Mouse (Mus musculus) MEL (cell line): ENCODE results near the gene Tppp3. TPM values are rescaled to one million over a fixed set of nuclear protein-coding genes. Genes with fewer than 3 reads are reported as not detected.
A peak's percentile ranks its signal among the peaks of the same experiment; 100 is the strongest.

Source experiments
- DNase-seq: peaks from one replicate; pipeline ENCODE4 v3.0.0; 2011; ENCODE audit warnings: low read depth, low spot score
- H3K27ac ChIP-seq: 2 replicates; pipeline ENCODE4 v1.5.1; 2012; ENCODE audit warnings: low read depth, mild to moderate bottlenecking, control low read depth, low read length, moderate library complexity; ENCODE audit not compliant: control insufficient read depth
- H3K27me3 ChIP-seq, 2 experiments: fragments of 150-350 bp in 1 of 2; sonication (generic) in 1 of 2; 2 replicates each; pipeline ENCODE4 v1.6.1; 2012; ENCODE audit warnings: low read length in 2 of 2, mild to moderate bottlenecking in 2 of 2, improper control_type of control experiment in 1 of 2, moderate library complexity in 1 of 2; ENCODE audit not compliant: insufficient read depth in 2 of 2, control insufficient read depth in 1 of 2
- H3K36me3 ChIP-seq, 2 experiments: 2 replicates each; pipeline ENCODE4 v1.6.1; 2012 to 2014; ENCODE audit warnings: low read length in 2 of 2, improper control_type of control experiment in 1 of 2, inconsistent platforms in 1 of 2, mild to moderate bottlenecking in 1 of 2; ENCODE audit not compliant: insufficient read depth in 2 of 2, control insufficient read depth in 1 of 2
- H3K4me1 ChIP-seq, 2 experiments: fragments of 150-350 bp in 1 of 2; sonication (generic) in 1 of 2; 2 replicates each; pipeline ENCODE4 v1.6.1; 2012; ENCODE audit warnings: low read length in 2 of 2, improper control_type of control experiment in 1 of 2, mild to moderate bottlenecking in 1 of 2; ENCODE audit not compliant: insufficient read depth in 2 of 2, control insufficient read depth in 1 of 2
- H3K4me3 ChIP-seq, 2 experiments: fragments of 150-350 bp in 1 of 2; sonication (generic) in 1 of 2; 2 replicates each; pipeline ENCODE4 v1.5.1; 2012; ENCODE audit warnings: low read depth in 2 of 2, low read length in 2 of 2, mild to moderate bottlenecking in 2 of 2, moderate library complexity in 2 of 2, control low read depth in 1 of 2, improper control_type of control experiment in 1 of 2; ENCODE audit not compliant: control insufficient read depth in 1 of 2, insufficient read depth in 1 of 2
- H3K79me2 ChIP-seq: 2 replicates; pipeline ENCODE4 v1.6.1; 2012; ENCODE audit warnings: mild to moderate bottlenecking, low read length, moderate library complexity; ENCODE audit not compliant: control insufficient read depth, poor library complexity, insufficient read depth
- H3K9ac ChIP-seq: 2 replicates; pipeline ENCODE4 v1.6.1; 2012; ENCODE audit warnings: low read depth, mild to moderate bottlenecking, control low read depth, low read length, moderate library complexity; ENCODE audit not compliant: control insufficient read depth, poor library complexity, severe bottlenecking
- H3K9me3 ChIP-seq: fragments of 150-350 bp; sonication (generic); replicated peaks from 2 replicates; pipeline ENCODE4 v1.6.1; 2012; ENCODE audit warnings: mild to moderate bottlenecking, low read length, improper control_type of control experiment, moderate library complexity; ENCODE audit not compliant: insufficient read depth
- CHD1 ChIP-seq: IDR thresholded peaks from 2 replicates; pipeline ENCODE4 v1.6.1; 2012; ENCODE audit warnings: low read depth, mild to moderate bottlenecking, inconsistent platforms, low read length, improper control_type of control experiment
- CTCF ChIP-seq, 3 experiments: IDR thresholded peaks in 2 of 3; conservative IDR thresholded peaks in 1 of 3; 2 replicates each; pipeline ENCODE4 v1.5.1; 2011 to 2012; ENCODE audit warnings: low read length in 3 of 3, low read depth in 2 of 3, mild to moderate bottlenecking in 2 of 3, improper control_type of control experiment in 1 of 3, inconsistent platforms in 1 of 3, mixed read lengths in 1 of 3, moderate library complexity in 1 of 3; ENCODE audit not compliant: control insufficient read depth in 1 of 3, insufficient read depth in 1 of 3, poor library complexity in 1 of 3, severe bottlenecking in 1 of 3
- E2F4 ChIP-seq: IDR thresholded peaks from 2 replicates; pipeline ENCODE4 v1.6.1; 2011; ENCODE audit warnings: low read depth, low read length, improper control_type of control experiment, borderline replicate concordance
- GABPA ChIP-seq: IDR thresholded peaks from 2 replicates; pipeline ENCODE4 v1.6.1; 2012; ENCODE audit warnings: low read depth, mild to moderate bottlenecking, inconsistent platforms, low read length, improper control_type of control experiment, moderate library complexity
- HCFC1 ChIP-seq: IDR thresholded peaks from 2 replicates; pipeline ENCODE4 v1.6.1; 2012; ENCODE audit warnings: low read depth, mild to moderate bottlenecking, inconsistent platforms, low read length, improper control_type of control experiment, moderate library complexity
- KAT2A ChIP-seq: conservative IDR thresholded peaks from 2 replicates; pipeline ENCODE4 v1.6.1; 2012; ENCODE audit warnings: low read depth, low read length, improper control_type of control experiment, inconsistent platforms
- MAFK ChIP-seq: IDR thresholded peaks from 2 replicates; pipeline ENCODE4 v1.6.1; 2011; ENCODE audit warnings: low read depth, mild to moderate bottlenecking, low read length, improper control_type of control experiment, borderline replicate concordance
- MYB ChIP-seq: IDR thresholded peaks from 2 replicates; pipeline ENCODE4 v1.6.1; 2011; ENCODE audit warnings: mild to moderate bottlenecking, low read depth, low read length, improper control_type of control experiment
- MYC ChIP-seq: IDR thresholded peaks from 2 replicates; pipeline ENCODE4 v1.6.1; 2011; ENCODE audit warnings: low read depth, mild to moderate bottlenecking, low read length, improper control_type of control experiment, moderate library complexity
- NELFE ChIP-seq: IDR thresholded peaks from 2 replicates; pipeline ENCODE4 v1.6.1; 2011; ENCODE audit warnings: low read depth, low read length, improper control_type of control experiment
- POLR2AphosphoS2 ChIP-seq: IDR thresholded peaks from 2 replicates; pipeline ENCODE4 v1.6.1; 2011; ENCODE audit warnings: low read length, improper control_type of control experiment
- POLR2AphosphoS5 ChIP-seq: IDR thresholded peaks from 2 replicates; pipeline ENCODE4 v1.6.1; 2012; ENCODE audit warnings: low read depth, borderline replicate concordance, mild to moderate bottlenecking, inconsistent platforms, low read length, moderate library complexity, mixed read lengths
- RCOR1 ChIP-seq: IDR thresholded peaks from 2 replicates; pipeline ENCODE4 v1.6.1; 2012; ENCODE audit warnings: low read depth, mild to moderate bottlenecking, inconsistent platforms, low read length, improper control_type of control experiment
- TAL1 ChIP-seq: IDR thresholded peaks from 2 replicates; pipeline ENCODE4 v1.6.1; 2012; ENCODE audit warnings: mild to moderate bottlenecking, inconsistent platforms, low read length, moderate library complexity, mixed read lengths
- TCF12 ChIP-seq: IDR thresholded peaks from 2 replicates; pipeline ENCODE4 v1.6.1; 2014; ENCODE audit warnings: low read depth, mild to moderate bottlenecking, inconsistent platforms, low read length, improper control_type of control experiment, moderate library complexity
- UBTF ChIP-seq: IDR thresholded peaks from 2 replicates; pipeline ENCODE4 v1.6.1; 2012; ENCODE audit warnings: low read depth, mild to moderate bottlenecking, inconsistent platforms, low read length, improper control_type of control experiment, moderate library complexity, borderline replicate concordance; ENCODE audit not compliant: insufficient read depth
- USF2 ChIP-seq, 2 experiments: IDR thresholded peaks; 2 replicates each; pipeline ENCODE4 v1.6.1; 2011 to 2012; ENCODE audit warnings: improper control_type of control experiment in 2 of 2, low read length in 2 of 2, borderline replicate concordance in 1 of 2, inconsistent platforms in 1 of 2, low read depth in 1 of 2, mild to moderate bottlenecking in 1 of 2; ENCODE audit not compliant: insufficient read depth in 1 of 2
- ZC3H11A ChIP-seq: IDR thresholded peaks from 2 replicates; pipeline ENCODE4 v1.6.1; 2012; ENCODE audit warnings: low read depth, mild to moderate bottlenecking, inconsistent platforms, low read length, improper control_type of control experiment
- ZKSCAN1 ChIP-seq: IDR thresholded peaks from 2 replicates; pipeline ENCODE4 v1.6.1; 2012; ENCODE audit warnings: low read depth, mild to moderate bottlenecking, inconsistent platforms, low read length, improper control_type of control experiment, moderate library complexity
- ZNF384 ChIP-seq: IDR thresholded peaks from 2 replicates; pipeline ENCODE4 v1.6.1; 2012; ENCODE audit warnings: low read depth, mild to moderate bottlenecking, inconsistent platforms, low read length, improper control_type of control experiment
- polyA plus RNA-seq, 2 experiments: library from polyadenylated mRNA; stranded (reverse) in 1 of 2; unstranded in 1 of 2; fragments of >175 nt in 1 of 2; fragments of >200 nt in 1 of 2; gene quantifications; 2 replicates each; pipeline versions ENCODE4 v1.2.1 to v1.2.4; 2012; ENCODE audit warnings: low replicate concordance in 2 of 2, low read depth in 1 of 2; ENCODE audit not compliant: insufficient read length in 2 of 2, insufficient read depth in 1 of 2, missing spikeins in 1 of 2
- total RNA-seq: library from RNA; depleted of rRNA; stranded (reverse); fragments of 300-350 nt; gene quantifications from 2 replicates; pipeline ENCODE4 v1.2.3, GENCODE M21; 2012

Tppp3 gene
- total and polyA plus RNA-seq, 3 experiments: 0.81 to 1.7 TPM; not detected in 1

GRCm38 (mm10) chr8:105469816-105470215 is 1.5 kb downstream of the Tppp3 start:
- Histone ChIP-seq H3K27ac (no peak overlapping the region), H3K27me3 (no peaks in the 10 kb centered on the region), H3K4me3 (no peak overlapping the region), H3K36me3 (no peaks in the 10 kb centered on the region), H3K79me2 (no peaks in the 10 kb centered on the region), H3K9me3 (no peaks in the 10 kb centered on the region), H3K9ac (no peak overlapping the region), H3K4me1 (peaks cover 0 to 3% of the 10 kb centered on the region in 2 experiments; a peak in 1 of 4 replicates)
- DNase-seq: no peak
- no peak for TF ChIP-seq ZC3H11A
- TF ChIP-seq E2F4: no peak
- TF ChIP-seq CHD1: no peak

GRCm38 (mm10) chr8:105469041-105469695 is 2.2 kb downstream of the Tppp3 start:
- peak; percentile 20 for DNase-seq
- H3K27me3 ChIP-seq: no peaks in the 10 kb centered on the region
- no peak for TF ChIP-seq POLR2AphosphoS5
- TF ChIP-seq RCOR1: no peak
- no peak for TF ChIP-seq MAFK
- TF ChIP-seq ZKSCAN1: no peak
- no peak for TF ChIP-seq KAT2A
- TF ChIP-seq TCF12: no peak
- no peak for TF ChIP-seq HCFC1
- no peak for TF ChIP-seq USF2 (IDR thresholded peaks at IDR 0.05; ENCODE audit: borderline replicate concordance in 1 of 2, insufficient read depth in 1 of 2, low read depth in 1 of 2, low read length in 2 of 2)
- no peak for TF ChIP-seq CTCF (IDR thresholded peaks at IDR 0.05 in 2 of 3, conservative IDR thresholded peaks at IDR 0.05 in 1 of 3; ENCODE audit: control insufficient read depth in 1 of 3, insufficient read depth in 1 of 3, low read depth in 2 of 3, low read length in 3 of 3, poor library complexity in 1 of 3, severe bottlenecking in 1 of 3)
- TF ChIP-seq POLR2AphosphoS2: no peak
- TF ChIP-seq MYC: no peak
- TF ChIP-seq MYB: no peak
- TF ChIP-seq GABPA: no peak
- TF ChIP-seq ZNF384: no peak
- TF ChIP-seq TAL1: no peak
- TF ChIP-seq NELFE: no peak
- no peak for TF ChIP-seq UBTF
- H3K79me2 ChIP-seq: no peaks in the 10 kb centered on the region
- H3K4me1 ChIP-seq: peaks cover 0 to 3% of the 10 kb centered on the region in 2 experiments; a peak in 1 of 4 replicates
- no peak overlapping the region for H3K9ac ChIP-seq
- no peak overlapping the region for H3K27ac ChIP-seq
- H3K9me3 ChIP-seq: no peaks in the 10 kb centered on the region
- no peaks in the 10 kb centered on the region for H3K36me3 ChIP-seq
- no peak overlapping the region for H3K4me3 ChIP-seq
